Mouse (Mus musculus): ENCODE results near the gene Scgb1b2. TPM values are rescaled to one million over a fixed set of nuclear protein-coding genes. Genes with fewer than 3 reads are reported as not detected.

The Scgb1b2 gene
- not detected in 2 replicates for polyA plus RNA-seq (2015; fragmentation: Nextera tagmentation; extraction: Ambion mirVana)

DNA sequence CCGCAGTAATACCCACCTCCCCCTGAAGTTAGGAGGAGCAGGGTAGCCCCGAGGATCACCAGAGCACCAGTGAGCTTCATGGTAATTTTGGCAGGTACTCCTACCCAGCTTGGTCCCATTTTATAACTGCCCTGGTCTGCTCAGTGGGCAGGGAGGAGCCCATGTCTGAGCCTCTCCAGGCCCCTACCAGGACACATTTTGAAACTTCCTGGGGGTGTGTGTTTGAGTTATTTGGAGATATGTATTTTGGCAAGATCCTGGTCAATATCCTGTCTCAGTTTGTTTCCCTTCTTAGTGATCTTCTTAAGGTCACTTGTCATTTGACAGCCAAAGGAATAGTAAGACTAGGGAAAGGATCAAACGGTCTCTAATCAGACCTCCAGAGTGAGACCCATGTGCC lies at the start of gene Scgb1b2:
Gene Scgb1b2, minus strand, starts transcription at position 101 of the 400 bp plus-strand sequence.

DNA sequence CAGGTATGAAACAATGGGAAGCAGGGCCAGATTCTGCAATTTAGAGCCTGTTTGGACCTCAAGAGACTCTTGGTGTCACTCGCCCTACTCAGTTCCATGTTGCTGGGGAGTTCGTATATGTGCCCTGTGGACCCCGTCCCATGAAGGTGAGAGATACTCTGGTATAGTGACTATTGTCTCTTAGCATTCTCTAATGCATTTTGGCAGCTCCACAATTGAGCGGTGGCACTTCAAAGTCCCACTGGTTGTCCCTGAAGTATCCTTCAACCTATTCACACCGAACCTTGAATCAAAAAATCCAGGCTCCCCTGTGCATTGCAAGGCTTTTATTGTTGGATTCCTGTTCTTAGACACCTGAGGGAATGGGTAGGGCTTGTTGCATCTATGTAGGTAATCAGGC lies 1.4 kb downstream of the Scgb1b2 start, which contains the start of gene Scgb2b2:
Gene Scgb2b2, plus strand, starts transcription at position 301 of the 400 bp plus-strand sequence.

Other genes starting within 250 kb of the Scgb1b2 start
- gene Fxyd5, start 249.3 kb downstream of the Scgb1b2 start, polyA plus RNA-seq (2015; fragmentation: Nextera tagmentation; extraction: Ambion mirVana) = 52.9 and 58.4 TPM in 2 replicates
- gene Fxyd7, start 240.4 kb downstream of the Scgb1b2 start, polyA plus RNA-seq (2015; fragmentation: Nextera tagmentation; extraction: Ambion mirVana) = 13.9 and 77.9 TPM in 2 replicates
- gene Fxyd1, start 234.6 kb downstream of the Scgb1b2 start, polyA plus RNA-seq (2015; fragmentation: Nextera tagmentation; extraction: Ambion mirVana) = 225 and 390 TPM in 2 replicates
- 1.5 and 2.2 TPM in 2 replicates for gene Lgi4, start 232.5 kb downstream of the Scgb1b2 start, polyA plus RNA-seq (2015; fragmentation: Nextera tagmentation; extraction: Ambion mirVana)
- 3.7 and 9.1 TPM in 2 replicates for gene Fxyd3, start 215.1 kb downstream of the Scgb1b2 start, polyA plus RNA-seq (2015; fragmentation: Nextera tagmentation; extraction: Ambion mirVana)
- 6.0 and 8.0 TPM in 2 replicates for gene Hpn, start 176.5 kb downstream of the Scgb1b2 start, polyA plus RNA-seq (2015; fragmentation: Nextera tagmentation; extraction: Ambion mirVana)
- gene Scn1b, start 164.8 kb downstream of the Scgb1b2 start, polyA plus RNA-seq (2015; fragmentation: Nextera tagmentation; extraction: Ambion mirVana) = 4.7 and 6.2 TPM in 2 replicates
- 37.2 and 38.5 TPM in 2 replicates for gene Gramd1a, start 135.9 kb downstream of the Scgb1b2 start, polyA plus RNA-seq (2015; fragmentation: Nextera tagmentation; extraction: Ambion mirVana)
- gene Scgb2b2, start 1.3 kb downstream of the Scgb1b2 start, polyA plus RNA-seq (2015; fragmentation: Nextera tagmentation; extraction: Ambion mirVana) = not detected in 2 replicates
- not detected in 2 replicates for gene Scgb2b3, start 70.3 kb upstream of the Scgb1b2 start, polyA plus RNA-seq (2015; fragmentation: Nextera tagmentation; extraction: Ambion mirVana)
- gene Scgb1b3, start 83.8 kb upstream of the Scgb1b2 start, polyA plus RNA-seq (2015; fragmentation: Nextera tagmentation; extraction: Ambion mirVana) = not detected in 2 replicates

Measured in adrenal gland, postnatal 0 days (tissue).